Mouse (Mus musculus): Measurements from ENCODE around the gene Slc12a8.

- TF ChIP-seq CTCF (conservative IDR thresholded peaks at IDR 0.05; ENCODE audit: low read length) (no peak), NANOG (IDR thresholded peaks at IDR 0.05; ENCODE audit: borderline replicate concordance, low read length) (no peak), POU5F1 (IDR thresholded peaks at IDR 0.05; ENCODE audit: borderline replicate concordance, low read length) (no peak)
Measured at GRCm38 (mm10) chr16:33610466-33610865, 93.3 kb downstream of the Slc12a8 start.
